ENCODE assay signal across 13 mouse cellular contexts in the genomic region with DNA sequence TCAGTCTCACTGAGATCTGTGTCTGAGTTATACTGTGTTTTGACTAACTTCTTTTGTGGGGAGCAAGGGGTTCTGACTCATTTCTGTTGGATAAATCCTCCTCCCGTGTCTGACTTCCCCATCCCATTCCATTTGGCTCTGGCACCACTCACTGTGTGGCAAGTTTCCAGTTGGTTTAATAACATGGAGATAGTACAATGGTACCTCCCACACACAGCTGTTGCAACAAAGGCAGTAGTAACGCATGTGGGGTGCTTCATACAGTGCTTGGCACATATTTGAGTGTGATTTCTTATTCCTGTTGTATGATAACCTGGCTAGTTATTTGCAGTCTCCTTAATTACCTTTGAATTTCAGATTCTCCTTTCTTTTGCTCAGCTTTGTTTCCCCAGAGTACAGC. TPM values are rescaled to one million over a fixed set of nuclear protein-coding genes. Genes with fewer than 3 reads are reported as not detected.
DNase-seq lines count a peak whose midpoint lies in the region; ATAC-seq and TF ChIP-seq lines count a peak whose summit lies in the region.
"Had no signal": no experiment of that assay in that cellular context is flagged by ENCODE, and none has a peak within 500 bp of the region (broad histone marks: within the 10 kb centered on the region; RNA-seq: fewer than 3 reads in every experiment).

No protein-coding gene starts in this region.

- peak overlapping the region; percentile 19; the same call in 1 of the 2 replicates for H3K27ac ChIP-seq in olfactory bulb, adult 2 months (ENCODE audit: insufficient read depth, low read depth, low read length)
- H3K27ac ChIP-seq: embryonic facial prominence, embryonic 10.5 days; liver, embryonic 15.5 days; neural tube, embryonic 12.5 days had no signal

- H3K4me3 ChIP-seq in olfactory bulb, adult 2 months (ENCODE audit: insufficient read depth, low read depth, low read length), result no peak overlapping the region
- H3K4me3 ChIP-seq: embryonic facial prominence, embryonic 10.5 days; liver, embryonic 15.5 days; neural tube, embryonic 12.5 days had no signal

- peaks cover 7% of the 10 kb centered on the region for H3K4me1 ChIP-seq in olfactory bulb, adult 2 months (ENCODE audit: control insufficient read depth, insufficient read depth, low read length)
- H3K4me1 ChIP-seq: embryonic facial prominence, embryonic 10.5 days; liver, embryonic 15.5 days; neural tube, embryonic 12.5 days had no signal

- no peak for TF ChIP-seq POLR2A in olfactory bulb, adult 2 months (IDR thresholded peaks at IDR 0.05; ENCODE audit: insufficient read depth, low read depth, low read length)

- no peak for ATAC-seq in activated CD4-positive, CD25-positive, alpha-beta regulatory T cell, adult 4 months
- ATAC-seq: forebrain, embryonic 16.5 days had no signal

- peak; percentile 14 to 38 for DNase-seq in frontal cortex, adult 2 months (ENCODE audit: extremely low spot score in 1 of 2, low spot score in 1 of 2)
- DNase-seq in frontal cortex, postnatal 36 days (ENCODE audit: low spot score in 2 of 2), result no peak
- peak; percentile 25 for DNase-seq in ovary, postnatal 14 days (ENCODE audit: low spot score)
- DNase-seq in ovary, postnatal 10 days (ENCODE audit: low spot score), result no peak
- peak; percentile 28 for DNase-seq in heart, postnatal 4 days
- DNase-seq in adrenal gland, postnatal 4 days (ENCODE audit: low spot score in 2 of 2), result no peak
- DNase-seq: thymus, postnatal 4 days had no signal

- 6% methylated on average over 2 of the region's 2 CpGs for WGBS in olfactory bulb, adult 2 months

- no peak for TF ChIP-seq CTCF in olfactory bulb, adult 2 months (IDR thresholded peaks at IDR 0.05; ENCODE audit: insufficient read depth, low read depth, low read length)

RNA-seq across cellular contexts. Expression of a gene that starts 40.2 kb away (rescaled TPM):
- polyA plus RNA-seq in frontal cortex, adult 2 months (2012; rRNA removed), result 9.7 and 10.2 TPM in 2 replicates
- 1 to 10 TPM; 6.6 to 6.9 TPM for total RNA-seq in heart, postnatal 4 days (2021)
- not detected in 2 replicates for polyA plus RNA-seq in olfactory bulb, adult 2 months (2012; ENCODE audit: insufficient read depth, insufficient read length, low replicate concordance, missing spikeins)
- polyA plus RNA-seq in activated CD4-positive, CD25-positive, alpha-beta regulatory T cell, adult 4 months (2017; shearing (Covaris generic)), result 1 to 10 TPM; 7.1 to 9.5 TPM
- 10 to 100 TPM; 12.4 to 12.8 TPM for total RNA-seq in adrenal gland, postnatal 4 days (2021)

RNA-seq across cellular contexts. Expression of a gene that starts 57.6 kb away (rescaled TPM):
- polyA plus RNA-seq in frontal cortex, adult 2 months (2012; rRNA removed), result 8.4 and 9.1 TPM in 2 replicates
- total RNA-seq in heart, postnatal 4 days (2021), result 1 to 10 TPM; 6.1 TPM
- not detected in 2 replicates for polyA plus RNA-seq in olfactory bulb, adult 2 months (2012; ENCODE audit: insufficient read depth, insufficient read length, low replicate concordance, missing spikeins)
- under 1 TPM; 0.74 to 0.99 TPM for polyA plus RNA-seq in activated CD4-positive, CD25-positive, alpha-beta regulatory T cell, adult 4 months (2017; shearing (Covaris generic))
- total RNA-seq in adrenal gland, postnatal 4 days (2021), result 1 to 10 TPM; 9.5 to 9.8 TPM

Comparison
In these comparisons a context has a peak if more than half of its experiments do, and no peak if none do; other contexts are left out.
1. DNase-seq: peak in frontal cortex, adult 2 months (2 of 2), ovary, postnatal 14 days (single experiment) and heart, postnatal 4 days (single experiment); none in frontal cortex, postnatal 36 days (0 of 2), ovary, postnatal 10 days (single experiment) and adrenal gland, postnatal 4 days (0 of 2).